22 mouse cellular contexts compared by ENCODE assay signal in the genomic region with DNA sequence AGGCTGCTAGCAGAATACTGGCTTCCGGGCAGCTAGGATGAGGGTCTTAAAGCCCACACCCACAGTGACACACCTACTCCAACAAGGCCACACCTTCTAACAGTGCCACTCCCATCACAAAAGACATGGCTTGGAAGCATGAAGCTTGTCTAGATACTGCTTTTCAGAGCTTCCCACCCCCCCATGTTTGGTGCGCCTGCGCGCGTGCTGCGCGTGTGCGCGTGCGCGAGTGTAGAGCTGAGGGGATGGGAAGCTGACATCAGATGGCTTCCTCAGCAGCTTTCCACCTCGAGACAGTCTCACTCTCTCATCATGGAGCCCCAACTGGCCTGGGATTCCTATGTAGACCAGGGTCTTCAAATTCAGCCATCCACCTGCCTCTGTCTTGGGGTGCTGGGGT. TPM values are rescaled to one million over a fixed set of nuclear protein-coding genes. Genes with fewer than 3 reads are reported as not detected.
DNase-seq lines count a peak whose midpoint lies in the region; ATAC-seq and TF ChIP-seq lines count a peak whose summit lies in the region.
"Had no signal": no experiment of that assay in that cellular context is flagged by ENCODE, and none has a peak within 500 bp of the region (broad histone marks: within the 10 kb centered on the region; RNA-seq: fewer than 3 reads in every experiment).

No protein-coding gene starts in this region.

- H3K27ac ChIP-seq in testis, adult 2 months (ENCODE audit: control insufficient read depth, insufficient read depth, low read depth, low read length): no peak overlapping the region
- H3K27ac ChIP-seq in hindbrain, embryonic 11.5 days (ENCODE audit: low read depth, low read length): no peak overlapping the region
- H3K27ac ChIP-seq: embryonic facial prominence, embryonic 10.5 days; embryonic facial prominence, embryonic 12.5 days; forebrain, embryonic 13.5 days; forebrain, embryonic 15.5 days had no signal

- no peaks in the 10 kb centered on the region for H3K27me3 ChIP-seq in testis, adult 2 months (ENCODE audit: control insufficient read depth, insufficient read depth, low read length)
- H3K27me3 ChIP-seq in hindbrain, embryonic 11.5 days (ENCODE audit: control insufficient read depth, insufficient read depth, low read length): no peaks in the 10 kb centered on the region
- H3K27me3 ChIP-seq: embryonic facial prominence, embryonic 12.5 days; forebrain, embryonic 13.5 days; forebrain, embryonic 15.5 days had no signal

- ATAC-seq in hindbrain, embryonic 11.5 days (ENCODE audit: low FRiP score): no peak
- ATAC-seq: activated CD4-positive, CD25-positive, alpha-beta regulatory T cell, adult 4 months; forebrain, embryonic 13.5 days; forebrain, embryonic 15.5 days; forebrain, postnatal 0 days had no signal

- H3K4me1 ChIP-seq in testis, adult 2 months (ENCODE audit: control insufficient read depth, insufficient read depth, low read length): peaks cover 5% of the 10 kb centered on the region; the same call in 1 of the 2 replicates
- H3K4me1 ChIP-seq in hindbrain, embryonic 11.5 days (replicated peaks; ENCODE audit: control insufficient read depth, insufficient read depth, low read length): no peaks in the 10 kb centered on the region
- H3K4me1 ChIP-seq: embryonic facial prominence, embryonic 12.5 days; forebrain, embryonic 13.5 days; forebrain, embryonic 15.5 days had no signal

- no peak overlapping the region for H3K4me2 ChIP-seq in hindbrain, embryonic 11.5 days (replicated peaks; ENCODE audit: low read depth, low read length)
- H3K4me2 ChIP-seq: embryonic facial prominence, embryonic 12.5 days; forebrain, embryonic 13.5 days; forebrain, embryonic 15.5 days had no signal

- TF ChIP-seq POLR2A in testis, adult 2 months (IDR thresholded peaks at IDR 0.05; ENCODE audit: control insufficient read depth, low read depth, low read length): no peak

- H3K36me3 ChIP-seq in testis, adult 2 months (ENCODE audit: control insufficient read depth, insufficient read depth, low read length): no peaks in the 10 kb centered on the region
- H3K36me3 ChIP-seq in hindbrain, embryonic 11.5 days (ENCODE audit: control insufficient read depth, insufficient read depth, low read length): 0 out of 2 replicates have a peak, but pooled peaks cover 4% of the 10 kb centered on the region

- TF ChIP-seq CTCF in testis, adult 2 months (IDR thresholded peaks at IDR 0.05; ENCODE audit: control insufficient read depth, insufficient read depth, insufficient replicate concordance, low read depth, low read length): no peak

- WGBS in hindbrain, embryonic 11.5 days: 90% methylated on average over 12 of the region's 12 CpGs

- H3K9ac ChIP-seq in hindbrain, embryonic 11.5 days (ENCODE audit: low read depth, low read length): no peak overlapping the region
- H3K9ac ChIP-seq: embryonic facial prominence, embryonic 12.5 days; forebrain, embryonic 13.5 days; forebrain, embryonic 15.5 days; forebrain, postnatal 0 days had no signal

- no peaks in the 10 kb centered on the region for H3K9me3 ChIP-seq in hindbrain, embryonic 11.5 days (ENCODE audit: control insufficient read depth, low read length)
- H3K9me3 ChIP-seq: embryonic facial prominence, embryonic 10.5 days; embryonic facial prominence, embryonic 12.5 days; forebrain, embryonic 13.5 days; forebrain, embryonic 15.5 days had no signal

- H3K4me3 ChIP-seq in testis, adult 2 months (ENCODE audit: control insufficient read depth, low read depth, low read length): peak overlapping the region; percentile 0
- no peak overlapping the region for H3K4me3 ChIP-seq in hindbrain, embryonic 11.5 days (ENCODE audit: low read depth, low read length)
- H3K4me3 ChIP-seq: embryonic facial prominence, embryonic 10.5 days; embryonic facial prominence, embryonic 12.5 days; forebrain, embryonic 13.5 days; forebrain, embryonic 15.5 days had no signal

- DNase-seq in testis, postnatal 14 days (ENCODE audit: low spot score): no peak
- DNase-seq in ES-CJ7 (ENCODE audit: low read depth, low spot score) (peak; percentile 70), R1 (ENCODE audit: low read depth, low spot score) (peak; percentile 68), ZHBTc4 (ENCODE audit: low read depth, low spot score) (peak; percentile 78)
- no peak for DNase-seq in thymus, postnatal 4 days
- no peak for DNase-seq in hindbrain, embryonic 11.5 days (ENCODE audit: low spot score)
- DNase-seq in testis, postnatal 10 days (ENCODE audit: low spot score): no peak
- DNase-seq: adrenal gland, adult 8-10 months; adrenal gland, postnatal 14 days; adrenal gland, postnatal 36 days; cerebellum, adult 11-12 months; cerebellum, adult 2 months; cerebellum, adult 9-10 months; cerebellum, postnatal 10 days; cerebellum, postnatal 25 days; forebrain, postnatal 0 days had no signal

RNA-seq across cellular contexts. Expression of a gene that starts 16.8 kb away (rescaled TPM):
- 1.1 and 1.4 TPM in 2 replicates for polyA plus RNA-seq in testis, adult 2 months (2012; rRNA removed)
- polyA plus RNA-seq in hindbrain, embryonic 11.5 days (2014; fragmentation: Nextera tagmentation; extraction: Ambion mirVana): 5.6 and 7.6 TPM in 2 replicates

RNA-seq across cellular contexts. Expression of a gene that starts 38.4 kb away (rescaled TPM):
- 0.65 and 0.67 TPM in 2 replicates for polyA plus RNA-seq in testis, adult 2 months (2012; rRNA removed)
- 8.3 and 8.6 TPM in 2 replicates for polyA plus RNA-seq in hindbrain, embryonic 11.5 days (2014; fragmentation: Nextera tagmentation; extraction: Ambion mirVana)

RNA-seq across cellular contexts. Expression of a gene that starts 50.6 kb away (rescaled TPM):
- polyA plus RNA-seq in testis, adult 2 months (2012; rRNA removed): 2.5 and 2.7 TPM in 2 replicates
- polyA plus RNA-seq in hindbrain, embryonic 11.5 days (2014; fragmentation: Nextera tagmentation; extraction: Ambion mirVana): 15.0 and 18.0 TPM in 2 replicates

RNA-seq across cellular contexts. Expression of a gene that starts 55.9 kb away (rescaled TPM):
- not detected in 2 replicates for polyA plus RNA-seq in testis, adult 2 months (2012; rRNA removed)
- 0.89 and 1.7 TPM in 2 replicates for polyA plus RNA-seq in hindbrain, embryonic 11.5 days (2014; fragmentation: Nextera tagmentation; extraction: Ambion mirVana)

RNA-seq across cellular contexts. Expression of a gene that starts 56.0 kb away (rescaled TPM):
- 0.43 and 0.76 TPM in 2 replicates for polyA plus RNA-seq in testis, adult 2 months (2012; rRNA removed)
- 14.6 and 15.6 TPM in 2 replicates for polyA plus RNA-seq in hindbrain, embryonic 11.5 days (2014; fragmentation: Nextera tagmentation; extraction: Ambion mirVana)

Comparison
In these comparisons a context has a peak if more than half of its experiments do, and no peak if none do; other contexts are left out.
1. DNase-seq: peak in ES-CJ7 (single experiment), R1 (single experiment) and ZHBTc4 (single experiment); none in testis, postnatal 14 days (single experiment), thymus, postnatal 4 days (single experiment), hindbrain, embryonic 11.5 days (single experiment) and testis, postnatal 10 days (single experiment).